Mouse (Mus musculus) neural tube, embryonic 13.5 days (tissue): ENCODE results near the gene Fsip2. TPM values are rescaled to one million over a fixed set of nuclear protein-coding genes. Genes with fewer than 3 reads are reported as not detected.

Experiments used
- ATAC-seq: fragments of 200-750 bp; cut with Nextera tagmentation; 2 replicates; pipeline ENCODE4 v1.8.0; 2017; ENCODE audit warnings: low read depth, mild to moderate bottlenecking, moderate TSS enrichment, moderate library complexity
- H3K27ac ChIP-seq: fragments of 300-500 bp; sonication (generic); replicated peaks from 2 replicates; pipeline ENCODE4 v1.5.1; 2015; ENCODE audit warnings: moderate library complexity, mild to moderate bottlenecking, inconsistent platforms
- H3K27me3 ChIP-seq: fragments of 300-500 bp; sonication (generic); 2 replicates; pipeline ENCODE4 v1.6.1; 2015; ENCODE audit warnings: mild to moderate bottlenecking, inconsistent platforms
- H3K36me3 ChIP-seq: fragments of 300-500 bp; sonication (generic); 2 replicates; pipeline ENCODE4 v1.6.1; 2015; ENCODE audit warnings: mild to moderate bottlenecking, inconsistent platforms
- H3K4me1 ChIP-seq: fragments of 300-500 bp; sonication (generic); replicated peaks from 2 replicates; pipeline ENCODE4 v1.6.1; 2015; ENCODE audit warnings: inconsistent platforms
- H3K4me2 ChIP-seq: fragments of 300-500 bp; sonication (generic); 2 replicates; pipeline ENCODE4 v1.6.1; 2015; ENCODE audit warnings: inconsistent platforms, mild to moderate bottlenecking, moderate library complexity
- H3K4me3 ChIP-seq: fragments of 300-500 bp; sonication (generic); 2 replicates; pipeline ENCODE4 v1.5.1; 2015; ENCODE audit warnings: mild to moderate bottlenecking, inconsistent platforms
- H3K9ac ChIP-seq: fragments of 300-500 bp; sonication (generic); 2 replicates; pipeline ENCODE4 v1.6.1; 2015; ENCODE audit warnings: moderate library complexity, mild to moderate bottlenecking, inconsistent platforms
- H3K9me3 ChIP-seq: fragments of 300-500 bp; sonication (generic); 2 replicates; pipeline ENCODE4 v1.6.1; 2016; ENCODE audit warnings: inconsistent platforms
- WGBS: fragments of 180-500 bp; shearing (Covaris S2); methylation state at CpG from one replicate; pipeline ENCODE4 v1.1.7; 2015; 5-methylcytosine and 5-hydroxymethylcytosine counted together
- polyA plus RNA-seq: library from polyadenylated mRNA; unstranded; fragments of >200 nt; fragmentation: Nextera tagmentation; extraction: Ambion mirVana; gene quantifications from 2 replicates; pipeline ENCODE4 v1.2.1, GENCODE M21; 2015

Gene Fsip2
- not detected in 2 replicates for polyA plus RNA-seq

- Histone ChIP-seq H3K27me3 (no peaks in the 10 kb centered on the region), H3K36me3 (no peaks in the 10 kb centered on the region), H3K27ac (no peak within 1 kb of the TSS), H3K9ac (no peak within 1 kb of the TSS), H3K4me2 (no peak within 1 kb of the TSS), H3K4me3 (no peak within 1 kb of the TSS), H3K9me3 (no peaks in the 10 kb centered on the region), H3K4me1 (no peaks in the 10 kb centered on the region)
- ATAC-seq: no peak
- 91% methylated on average over 17 of the region's 17 CpGs for WGBS
These were observed at the start of gene Fsip2 for GRCm38 (mm10) chr2:82943472-82943871. Gene Fsip2, plus strand, starts transcription at chr2:82943634.

DNA sequence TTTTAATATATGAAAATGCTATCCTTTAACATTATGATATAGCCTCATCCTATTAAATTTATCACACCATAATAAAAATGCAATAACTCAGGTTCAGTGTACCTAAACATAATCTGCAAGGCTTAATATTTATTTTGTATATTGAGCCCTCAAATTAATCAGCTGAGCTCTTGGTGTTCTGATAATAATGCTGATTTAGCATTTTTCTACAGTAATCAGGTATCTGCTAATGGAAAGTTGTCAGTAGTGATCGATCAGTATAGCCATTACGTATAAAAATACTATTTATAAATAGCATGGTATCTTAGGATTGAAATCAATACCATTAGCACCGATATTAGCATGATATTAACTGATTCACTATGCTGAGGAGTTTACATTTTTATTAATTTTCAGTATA is 20.0 kb downstream of the Fsip2 start:
- no peak overlapping the region for H3K4me3 ChIP-seq
- H3K9ac ChIP-seq: no peak overlapping the region
- no peak overlapping the region for H3K27ac ChIP-seq
- no peak overlapping the region for H3K4me2 ChIP-seq
- WGBS: 89% methylated on average over 3 of the region's 3 CpGs
- H3K27me3 ChIP-seq: no peaks in the 10 kb centered on the region
- no peak for ATAC-seq
- no peaks in the 10 kb centered on the region for H3K9me3 ChIP-seq
- no peaks in the 10 kb centered on the region for H3K36me3 ChIP-seq
- no peaks in the 10 kb centered on the region for H3K4me1 ChIP-seq

DNA sequence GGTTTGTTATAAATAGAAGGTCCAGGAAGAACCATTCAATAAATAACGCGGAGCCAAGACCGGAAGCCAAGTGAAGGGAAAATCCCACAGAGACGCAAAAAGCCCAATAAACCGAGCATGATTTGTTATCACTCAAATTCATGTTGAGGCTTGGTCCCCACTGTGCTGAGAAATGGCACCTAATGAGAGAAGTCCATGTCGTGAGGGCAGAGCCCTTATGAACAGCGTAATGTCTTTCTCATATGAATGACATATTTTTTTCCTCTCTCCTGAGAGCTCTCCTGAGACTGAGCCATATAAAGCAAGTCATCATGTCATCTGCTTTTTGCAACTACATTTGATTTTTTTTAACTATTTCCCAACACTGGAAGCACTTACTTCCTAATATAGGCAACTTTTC is 82.4 kb downstream of the Fsip2 start:
- no peak for ATAC-seq
- no peaks in the 10 kb centered on the region for H3K27me3 ChIP-seq
- no peaks in the 10 kb centered on the region for H3K9me3 ChIP-seq
- H3K36me3 ChIP-seq: no peaks in the 10 kb centered on the region
- H3K4me3 ChIP-seq: no peak overlapping the region
- no peak overlapping the region for H3K27ac ChIP-seq
- no peak overlapping the region for H3K4me2 ChIP-seq
- no peaks in the 10 kb centered on the region for H3K4me1 ChIP-seq
- no peak overlapping the region for H3K9ac ChIP-seq
- WGBS: 61% methylated on average over 7 of the region's 7 CpGs

DNA sequence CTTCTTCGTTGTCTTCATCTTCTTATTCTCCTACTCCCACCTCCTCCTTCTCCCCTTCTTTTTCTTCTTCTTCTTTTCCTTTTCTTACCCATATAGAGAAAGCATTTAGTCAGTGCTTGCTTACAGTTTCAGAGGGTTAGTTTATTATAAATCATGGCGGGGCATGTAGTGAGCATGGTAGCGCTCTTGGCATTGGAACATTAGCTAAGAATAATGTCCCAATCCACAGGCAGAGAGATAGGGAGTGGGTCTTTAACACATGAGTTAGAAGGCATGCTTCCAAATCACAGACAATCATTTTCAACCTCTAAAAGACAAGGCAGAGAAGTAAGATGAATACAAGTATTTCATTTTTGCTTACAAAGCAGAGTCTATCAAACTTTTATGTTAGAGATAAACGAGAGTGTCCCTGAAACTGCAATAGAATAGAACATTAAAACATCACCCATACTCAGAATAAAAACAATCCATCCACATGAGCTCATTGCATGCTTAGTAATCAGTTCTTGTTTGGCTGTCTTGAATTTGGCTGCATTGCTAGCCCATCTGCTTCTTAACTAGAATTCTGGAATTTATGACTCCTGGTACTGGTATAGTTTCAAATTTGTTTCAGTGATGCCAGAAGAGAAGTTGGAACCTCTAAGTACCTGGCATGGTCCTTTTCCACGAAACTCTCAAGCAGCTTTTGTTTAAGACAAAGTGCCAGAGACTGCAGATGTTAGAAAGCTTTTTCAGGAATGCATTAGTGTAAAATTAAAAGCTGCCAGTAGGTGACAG is 109.7 kb downstream of the Fsip2 start:
- Histone ChIP-seq H3K4me1 (no peaks in the 10 kb centered on the region), H3K4me2 (no peak overlapping the region), H3K4me3 (no peak overlapping the region), H3K27ac (no peak overlapping the region), H3K36me3 (no peaks in the 10 kb centered on the region), H3K27me3 (no peaks in the 10 kb centered on the region), H3K9me3 (no peaks in the 10 kb centered on the region), H3K9ac (no peak overlapping the region)
- 81% methylated on average over 5 of the region's 5 CpGs for whole genome bisulfite sequencing
- ATAC-seq: no peak
